Mouse (Mus musculus): ENCODE measurements around the gene Ace2. TPM values are rescaled to one million over a fixed set of nuclear protein-coding genes. Genes with fewer than 3 reads are reported as not detected.

Gene Ace2
- not detected in 2 replicates for polyA plus RNA-seq (2012; ENCODE audit: insufficient read depth, insufficient read length, low replicate concordance, missing spikeins)

- H3K4me1 ChIP-seq (ENCODE audit: control insufficient read depth, insufficient read depth, low read length) = no peaks in the 10 kb centered on the region
- H3K27ac ChIP-seq (ENCODE audit: insufficient read depth, low read depth, low read length) = no peak within 1 kb of the TSS
- TF ChIP-seq POLR2A (IDR thresholded peaks at IDR 0.05; ENCODE audit: insufficient read depth, low read depth, low read length) (no peak), CTCF (IDR thresholded peaks at IDR 0.05; ENCODE audit: insufficient read depth, low read depth, low read length) (no peak)
- WGBS = 91% methylated on average over 2 of the region's 2 CpGs
- H3K4me3 ChIP-seq (ENCODE audit: insufficient read depth, low read depth, low read length) = no peak within 1 kb of the TSS
These were observed at the start of gene Ace2 for GRCm38 (mm10) chrX:164139032-164139431. TSS of gene Ace2 (plus strand) at chrX:164139332.

- 79% methylated on average over 11 of the region's 11 CpGs for WGBS
- Histone ChIP-seq H3K27ac (ENCODE audit: insufficient read depth, low read depth, low read length) (no peak overlapping the region), H3K4me3 (ENCODE audit: insufficient read depth, low read depth, low read length) (no peak overlapping the region), H3K4me1 (ENCODE audit: control insufficient read depth, insufficient read depth, low read length) (no peaks in the 10 kb centered on the region)
- no peak for TF ChIP-seq POLR2A (IDR thresholded peaks at IDR 0.05; ENCODE audit: insufficient read depth, low read depth, low read length)
- no peak for TF ChIP-seq CTCF (IDR thresholded peaks at IDR 0.05; ENCODE audit: insufficient read depth, low read depth, low read length)
These were observed 49.2 kb upstream of the Ace2 start for GRCm38 (mm10) chrX:164089916-164090315.

GRCm38 (mm10) chrX:164092300-164093169, 46.6 kb upstream of the Ace2 start:
- TF ChIP-seq CTCF (IDR thresholded peaks at IDR 0.05; ENCODE audit: insufficient read depth, low read depth, low read length) (no peak), POLR2A (IDR thresholded peaks at IDR 0.05; ENCODE audit: insufficient read depth, low read depth, low read length) (no peak)
- Histone ChIP-seq H3K4me3 (ENCODE audit: insufficient read depth, low read depth, low read length) (no peak overlapping the region), H3K4me1 (ENCODE audit: control insufficient read depth, insufficient read depth, low read length) (no peaks in the 10 kb centered on the region), H3K27ac (ENCODE audit: insufficient read depth, low read depth, low read length) (no peak overlapping the region)
- 69% methylated on average over 7 of the region's 7 CpGs for WGBS

GRCm38 (mm10) chrX:164093435-164093834, 45.7 kb upstream of the Ace2 start:
- H3K4me3 ChIP-seq (ENCODE audit: insufficient read depth, low read depth, low read length) = no peak overlapping the region
- H3K4me1 ChIP-seq (ENCODE audit: control insufficient read depth, insufficient read depth, low read length) = no peaks in the 10 kb centered on the region
- no peak overlapping the region for H3K27ac ChIP-seq (ENCODE audit: insufficient read depth, low read depth, low read length)
- no peak for TF ChIP-seq POLR2A (IDR thresholded peaks at IDR 0.05; ENCODE audit: insufficient read depth, low read depth, low read length)
- TF ChIP-seq CTCF (IDR thresholded peaks at IDR 0.05; ENCODE audit: insufficient read depth, low read depth, low read length) = no peak
- 90% methylated on average over 5 of the region's 5 CpGs for WGBS

GRCm38 (mm10) chrX:164095838-164096237, 43.3 kb upstream of the Ace2 start:
- H3K27ac ChIP-seq (ENCODE audit: insufficient read depth, low read depth, low read length) = no peak overlapping the region
- H3K4me3 ChIP-seq (ENCODE audit: insufficient read depth, low read depth, low read length) = no peak overlapping the region
- whole genome bisulfite sequencing = 90% methylated on average over 2 of the region's 2 CpGs
- H3K4me1 ChIP-seq (ENCODE audit: control insufficient read depth, insufficient read depth, low read length) = no peaks in the 10 kb centered on the region
- TF ChIP-seq CTCF (IDR thresholded peaks at IDR 0.05; ENCODE audit: insufficient read depth, low read depth, low read length) = no peak
- no peak for TF ChIP-seq POLR2A (IDR thresholded peaks at IDR 0.05; ENCODE audit: insufficient read depth, low read depth, low read length)

- Histone ChIP-seq H3K4me1 (ENCODE audit: control insufficient read depth, insufficient read depth, low read length) (no peaks in the 10 kb centered on the region), H3K4me3 (ENCODE audit: insufficient read depth, low read depth, low read length) (no peak overlapping the region), H3K27ac (ENCODE audit: insufficient read depth, low read depth, low read length) (no peak overlapping the region)
- no peak for TF ChIP-seq POLR2A (IDR thresholded peaks at IDR 0.05; ENCODE audit: insufficient read depth, low read depth, low read length)
- no peak for TF ChIP-seq CTCF (IDR thresholded peaks at IDR 0.05; ENCODE audit: insufficient read depth, low read depth, low read length)
These were observed 37.6 kb upstream of the Ace2 start for GRCm38 (mm10) chrX:164101483-164101882.

- TF ChIP-seq POLR2A (IDR thresholded peaks at IDR 0.05; ENCODE audit: insufficient read depth, low read depth, low read length) (no peak), CTCF (IDR thresholded peaks at IDR 0.05; ENCODE audit: insufficient read depth, low read depth, low read length) (no peak)
- Histone ChIP-seq H3K4me3 (ENCODE audit: insufficient read depth, low read depth, low read length) (no peak overlapping the region), H3K27ac (ENCODE audit: insufficient read depth, low read depth, low read length) (no peak overlapping the region), H3K4me1 (ENCODE audit: control insufficient read depth, insufficient read depth, low read length) (no peaks in the 10 kb centered on the region)
- WGBS = 84% methylated on average over 7 of the region's 7 CpGs
These were observed 36.9 kb upstream of the Ace2 start for GRCm38 (mm10) chrX:164102198-164102597.

GRCm38 (mm10) chrX:164102656-164103055, 36.5 kb upstream of the Ace2 start:
- no peaks in the 10 kb centered on the region for H3K4me1 ChIP-seq (ENCODE audit: control insufficient read depth, insufficient read depth, low read length)
- H3K4me3 ChIP-seq (ENCODE audit: insufficient read depth, low read depth, low read length) = no peak overlapping the region
- H3K27ac ChIP-seq (ENCODE audit: insufficient read depth, low read depth, low read length) = no peak overlapping the region
- WGBS = 79% methylated on average over 6 of the region's 6 CpGs
- no peak for TF ChIP-seq CTCF (IDR thresholded peaks at IDR 0.05; ENCODE audit: insufficient read depth, low read depth, low read length)
- TF ChIP-seq POLR2A (IDR thresholded peaks at IDR 0.05; ENCODE audit: insufficient read depth, low read depth, low read length) = no peak

- Histone ChIP-seq H3K4me3 (ENCODE audit: insufficient read depth, low read depth, low read length) (no peak overlapping the region), H3K27ac (ENCODE audit: insufficient read depth, low read depth, low read length) (no peak overlapping the region), H3K4me1 (ENCODE audit: control insufficient read depth, insufficient read depth, low read length) (no peaks in the 10 kb centered on the region)
- TF ChIP-seq CTCF (IDR thresholded peaks at IDR 0.05; ENCODE audit: insufficient read depth, low read depth, low read length) = no peak
- TF ChIP-seq POLR2A (IDR thresholded peaks at IDR 0.05; ENCODE audit: insufficient read depth, low read depth, low read length) = no peak
- WGBS = 88% methylated on average over 3 of the region's 3 CpGs
These were observed 28.0 kb upstream of the Ace2 start for GRCm38 (mm10) chrX:164111146-164111545.
